Mouse (Mus musculus) hindbrain, embryonic 16.5 days (tissue): Measurements from ENCODE around the gene Eif2ak3. TPM values are rescaled to one million over a fixed set of nuclear protein-coding genes. Genes with fewer than 3 reads are reported as not detected.
A peak's percentile ranks its signal among the peaks of the same experiment; 100 is the strongest.
"Not testable (repeated sequence)": the region's sequence is repeated elsewhere in the genome, so short reads cannot be mapped to it uniquely, and the experiment has no call there.

Source experiments
- ATAC-seq: fragments of 200-750 bp; cut with Nextera tagmentation; 2 replicates; pipeline ENCODE4 v1.8.0; 2017; ENCODE audit warnings: moderate TSS enrichment, moderate library complexity
- H3K27ac ChIP-seq: fragments of 300-500 bp; sonication (generic); 2 replicates; pipeline ENCODE4 v1.5.1; 2014; ENCODE audit warnings: low read depth, mild to moderate bottlenecking, control low read depth, low read length, moderate library complexity
- H3K27me3 ChIP-seq: fragments of 300-500 bp; sonication (generic); replicated peaks from 2 replicates; pipeline ENCODE4 v1.6.1; 2014; ENCODE audit warnings: low read length; ENCODE audit not compliant: control insufficient read depth, insufficient read depth
- H3K36me3 ChIP-seq: fragments of 300-500 bp; sonication (generic); 2 replicates; pipeline ENCODE4 v1.6.1; 2014; ENCODE audit warnings: mild to moderate bottlenecking, low read length, moderate library complexity, mixed read lengths; ENCODE audit not compliant: control insufficient read depth, insufficient read depth
- H3K4me1 ChIP-seq: fragments of 300-500 bp; sonication (generic); 2 replicates; pipeline ENCODE4 v1.6.1; 2014; ENCODE audit warnings: low read depth, low read length; ENCODE audit not compliant: control insufficient read depth, insufficient read depth
- H3K4me2 ChIP-seq: fragments of 300-500 bp; sonication (generic); 2 replicates; pipeline ENCODE4 v1.6.1; 2014; ENCODE audit warnings: mild to moderate bottlenecking, low read length, control low read depth, moderate library complexity
- H3K4me3 ChIP-seq: fragments of 300-500 bp; sonication (generic); 2 replicates; pipeline ENCODE4 v1.5.1; 2014; ENCODE audit warnings: mild to moderate bottlenecking, low read length, control low read depth, moderate library complexity
- H3K9ac ChIP-seq: fragments of 300-500 bp; sonication (generic); 2 replicates; pipeline ENCODE4 v1.6.1; 2014; ENCODE audit warnings: low read depth, mild to moderate bottlenecking, control low read depth, low read length, moderate library complexity
- H3K9me3 ChIP-seq: fragments of 300-500 bp; sonication (generic); 2 replicates; pipeline ENCODE4 v1.6.1; 2014; ENCODE audit warnings: mild to moderate bottlenecking, low read length, moderate library complexity; ENCODE audit not compliant: control insufficient read depth
- WGBS: fragments of 180-500 bp; shearing (Covaris S2); extraction: QIAGEN DNeasy Blood & Tissue Kit; methylation state at CpG from one replicate; pipeline ENCODE4 v1.1.7; 2014; 5-methylcytosine and 5-hydroxymethylcytosine counted together
- polyA plus RNA-seq: library from polyadenylated mRNA; unstranded; fragments of >200 nt; fragmentation: Nextera tagmentation; extraction: Ambion mirVana; gene quantifications from 2 replicates; pipeline ENCODE4 v1.2.1, GENCODE M21; 2015

Gene Eif2ak3
- polyA plus RNA-seq, 1 experiment from 2014 or later: 10.4 TPM

DNA sequence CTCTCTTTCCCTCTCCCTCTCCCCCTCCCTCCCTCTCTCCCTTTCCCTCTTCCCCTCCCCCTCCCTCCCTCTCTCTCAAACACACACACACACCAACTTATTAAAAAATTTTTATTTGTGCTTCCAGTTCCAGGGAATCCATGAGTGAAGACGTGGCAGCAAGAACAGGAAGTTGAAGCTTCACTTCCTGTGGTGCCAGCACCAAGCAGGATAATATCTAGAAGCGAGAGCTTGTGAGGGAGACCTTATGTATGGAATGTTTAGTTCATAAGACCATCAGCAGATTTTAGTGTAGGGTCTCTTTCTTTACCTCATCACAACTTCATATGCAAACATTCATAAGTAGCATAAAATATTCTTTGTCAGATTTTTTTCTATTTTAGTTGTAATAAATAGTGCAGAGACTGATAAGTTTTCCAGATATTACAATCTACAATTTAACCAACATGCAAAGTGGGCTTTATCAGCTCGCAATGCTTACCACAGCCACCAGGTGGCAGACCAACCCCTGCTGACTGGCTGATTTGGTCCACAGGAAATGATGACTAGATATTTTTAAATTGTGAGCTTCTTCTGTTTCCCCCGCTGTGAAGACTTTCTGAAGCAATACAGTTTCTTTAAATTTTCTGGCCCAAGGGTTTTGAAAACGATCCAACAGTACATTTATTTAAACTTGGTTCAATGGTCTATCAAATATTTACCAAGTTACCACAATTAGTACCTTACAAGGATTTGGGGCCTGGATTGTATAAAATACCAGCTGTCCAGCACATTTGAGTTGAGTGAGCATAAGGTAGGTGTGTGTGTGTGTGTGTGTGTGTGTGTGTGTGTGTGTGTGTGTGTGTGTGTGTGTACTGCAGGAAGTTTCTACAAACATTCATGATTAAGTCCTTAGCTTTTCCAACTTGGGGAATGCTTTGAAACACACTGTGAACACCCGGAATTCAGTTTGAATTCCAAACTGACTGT lies 32.5 kb upstream of the Eif2ak3 start:
- 21% methylated on average over 6 of the region's 6 CpGs for WGBS
- ATAC-seq: peak; percentile 47; the same call in 1 of the 2 replicates
- no peak overlapping the region for H3K9ac ChIP-seq
- H3K4me1 ChIP-seq: no peaks in the 10 kb centered on the region
- H3K27me3 ChIP-seq: no peaks in the 10 kb centered on the region
- H3K4me2 ChIP-seq: no peak overlapping the region
- H3K36me3 ChIP-seq: no peaks in the 10 kb centered on the region
- H3K4me3 ChIP-seq: no peak overlapping the region
- no peaks in the 10 kb centered on the region for H3K9me3 ChIP-seq
- no peak overlapping the region for H3K27ac ChIP-seq

DNA sequence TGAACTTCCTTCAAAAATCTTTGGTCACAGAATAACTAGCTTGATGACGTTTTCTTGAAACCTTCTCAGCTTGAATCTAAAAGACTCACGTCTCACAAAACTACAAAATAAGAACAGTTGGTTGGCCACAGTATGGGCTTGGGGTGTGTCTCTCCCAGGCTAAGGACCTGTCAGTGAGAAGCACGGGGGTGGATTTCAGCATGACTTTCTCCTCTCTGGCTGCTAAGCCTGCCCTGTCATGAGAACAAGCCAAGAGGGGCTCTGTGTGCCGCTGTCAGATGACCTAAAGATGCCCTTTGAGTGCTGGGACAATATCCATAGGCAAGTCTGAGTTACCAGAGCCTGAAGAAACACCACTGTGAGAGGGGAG lies 31.8 kb upstream of the Eif2ak3 start:
- H3K4me3 ChIP-seq: no peak overlapping the region
- no peak overlapping the region for H3K4me2 ChIP-seq
- 0 out of 2 replicates have a peak, but pooled peaks have one; percentile 19 for ATAC-seq
- H3K27me3 ChIP-seq: no peaks in the 10 kb centered on the region
- no peaks in the 10 kb centered on the region for H3K4me1 ChIP-seq
- H3K36me3 ChIP-seq: no peaks in the 10 kb centered on the region
- WGBS: 38% methylated on average over 4 of the region's 4 CpGs
- no peak overlapping the region for H3K27ac ChIP-seq
- no peaks in the 10 kb centered on the region for H3K9me3 ChIP-seq
- H3K9ac ChIP-seq: no peak overlapping the region

GRCm38 (mm10) chr6:70813921-70814628 lies 30.2 kb upstream of the Eif2ak3 start:
- H3K4me1 ChIP-seq: no peaks in the 10 kb centered on the region
- H3K4me2 ChIP-seq: no peak overlapping the region
- H3K36me3 ChIP-seq: no peaks in the 10 kb centered on the region
- 90% methylated on average over 18 of the region's 18 CpGs for WGBS
- ATAC-seq: no peak
- no peak overlapping the region for H3K27ac ChIP-seq
- no peaks in the 10 kb centered on the region for H3K27me3 ChIP-seq
- H3K9me3 ChIP-seq: no peaks in the 10 kb centered on the region
- H3K4me3 ChIP-seq: no peak overlapping the region
- no peak overlapping the region for H3K9ac ChIP-seq

DNA sequence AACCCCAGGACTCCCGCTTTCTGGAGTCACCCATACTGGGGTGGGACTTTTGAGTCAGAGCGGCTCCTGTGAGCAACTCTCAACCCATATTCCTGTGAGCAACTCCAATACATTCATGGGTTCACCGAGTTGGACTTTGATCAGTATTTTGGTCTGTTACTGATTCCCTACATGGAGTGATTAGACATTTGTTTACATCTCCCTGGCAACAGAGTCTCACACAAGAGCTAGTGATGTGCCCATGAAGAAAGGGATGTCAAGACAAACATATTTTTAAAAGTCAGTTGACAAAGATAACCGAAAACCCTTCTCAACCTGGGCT lies 29.7 kb upstream of the Eif2ak3 start:
- H3K4me3 ChIP-seq: no peak overlapping the region
- no peak overlapping the region for H3K27ac ChIP-seq
- 93% methylated on average over 4 of the region's 4 CpGs for WGBS
- H3K4me1 ChIP-seq: no peaks in the 10 kb centered on the region
- no peak for ATAC-seq
- H3K4me2 ChIP-seq: no peak overlapping the region
- no peaks in the 10 kb centered on the region for H3K9me3 ChIP-seq
- H3K27me3 ChIP-seq: no peaks in the 10 kb centered on the region
- H3K9ac ChIP-seq: no peak overlapping the region
- H3K36me3 ChIP-seq: no peaks in the 10 kb centered on the region

- Histone ChIP-seq H3K4me1 (no peaks in the 10 kb centered on the region), H3K9me3 (no peaks in the 10 kb centered on the region), H3K9ac (no peak overlapping the region), H3K27me3 (no peaks in the 10 kb centered on the region), H3K4me3 (no peak overlapping the region), H3K4me2 (no peak overlapping the region), H3K27ac (no peak overlapping the region), H3K36me3 (no peaks in the 10 kb centered on the region)
- ATAC-seq: no peak
- WGBS: 88% methylated on average over 8 of the region's 8 CpGs
Measured at GRCm38 (mm10) chr6:70815471-70815870, 28.8 kb upstream of the Eif2ak3 start.

GRCm38 (mm10) chr6:70821566-70821965 lies 22.7 kb upstream of the Eif2ak3 start:
- no peak for ATAC-seq
- peaks cover 4% of the 10 kb centered on the region for H3K4me1 ChIP-seq
- no peak overlapping the region for H3K4me3 ChIP-seq
- no peaks in the 10 kb centered on the region for H3K9me3 ChIP-seq
- H3K36me3 ChIP-seq: no peaks in the 10 kb centered on the region
- 75% methylated on average over 2 of the region's 2 CpGs for WGBS
- H3K9ac ChIP-seq: no peak overlapping the region
- no peaks in the 10 kb centered on the region; the same call in 1 of the 2 replicates for H3K27me3 ChIP-seq
- H3K27ac ChIP-seq: no peak overlapping the region
- no peak overlapping the region for H3K4me2 ChIP-seq

- H3K4me1 ChIP-seq: peaks cover 4% of the 10 kb centered on the region
- H3K9ac ChIP-seq: no peak overlapping the region
- no peak for ATAC-seq
- 68% methylated on average over 5 of the region's 5 CpGs for WGBS
- H3K4me3 ChIP-seq: no peak overlapping the region
- no peak overlapping the region for H3K4me2 ChIP-seq
- H3K27me3 ChIP-seq: no peaks in the 10 kb centered on the region; the same call in 1 of the 2 replicates
- no peaks in the 10 kb centered on the region for H3K9me3 ChIP-seq
- H3K27ac ChIP-seq: no peak overlapping the region
- H3K36me3 ChIP-seq: no peaks in the 10 kb centered on the region
Measured at GRCm38 (mm10) chr6:70822386-70822910, 21.9 kb upstream of the Eif2ak3 start.

GRCm38 (mm10) chr6:70823277-70823676 lies 21.0 kb upstream of the Eif2ak3 start:
- WGBS: 74% methylated on average over 4 of the region's 4 CpGs
- not testable (repeated sequence) for H3K9me3 ChIP-seq, H3K4me1 ChIP-seq, ATAC-seq, H3K36me3 ChIP-seq, H3K4me3 ChIP-seq, H3K4me2 ChIP-seq, H3K27ac ChIP-seq, H3K9ac ChIP-seq, H3K27me3 ChIP-seq
